Comparison of ENCODE assay signal across 11 mouse cellular contexts in the genomic region with DNA sequence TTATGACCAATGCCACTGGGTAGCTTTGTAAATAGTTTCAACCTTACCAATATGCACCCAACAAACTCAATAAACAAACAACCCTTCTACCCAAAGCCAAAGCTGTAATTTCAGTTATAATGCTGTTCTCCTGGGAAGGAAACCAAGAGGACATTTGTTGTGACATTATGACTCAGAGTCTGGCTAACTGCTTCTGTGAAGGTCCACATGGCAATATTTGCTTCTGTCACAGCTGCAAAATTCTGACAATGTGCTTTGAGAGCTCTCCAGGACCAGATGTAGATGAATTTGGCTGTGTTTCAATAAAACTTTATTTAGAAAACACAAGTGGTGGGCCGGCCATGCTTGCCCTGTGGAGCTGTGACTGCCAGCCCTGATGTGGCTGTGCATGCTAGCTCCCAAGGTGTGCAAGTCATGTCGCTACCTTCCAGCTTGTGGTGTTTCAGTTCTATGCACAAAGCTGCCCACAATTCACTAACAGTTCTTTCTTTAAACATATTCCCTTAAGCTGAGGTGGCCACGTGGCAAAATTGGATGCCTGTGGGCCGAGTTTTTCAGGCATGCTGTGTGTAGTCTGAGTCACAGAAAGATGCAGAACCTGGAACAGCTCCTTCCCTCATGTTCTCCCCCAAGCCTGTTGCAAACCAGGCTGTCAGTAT. TPM values are rescaled to one million over a fixed set of nuclear protein-coding genes. Genes with fewer than 3 reads are reported as not detected.
DNase-seq lines count a peak whose midpoint lies in the region; ATAC-seq and TF ChIP-seq lines count a peak whose summit lies in the region.
"Had no signal": no experiment of that assay in that cellular context is flagged by ENCODE, and none has a peak within 500 bp of the region (broad histone marks: within the 10 kb centered on the region; RNA-seq: fewer than 3 reads in every experiment).

No protein-coding gene starts in this region.

- intact Hi-C loops in left cerebral cortex, adult 2 months (cut with DNase I), result no loop called here

- TF ChIP-seq CTCF in left cerebral cortex, adult 2 months (IDR thresholded peaks at IDR 0.05), result no peak

- no peak overlapping the region for H3K27ac ChIP-seq in left cerebral cortex, adult 2 months
- H3K27ac ChIP-seq: hindbrain, embryonic 15.5 days; limb, embryonic 10.5 days had no signal

- no peak for ATAC-seq in inflammation-experienced regulatory T-cells, adult 6 months

- peak; percentile 49 for DNase-seq in adrenal gland, adult 2 months
- no peak for DNase-seq in adrenal gland, postnatal 25 days
- DNase-seq in 3134 (ENCODE audit: extremely low read depth, insufficient read length, low spot score), result peak; percentile 65
- peak; percentile 53 to 59 for DNase-seq in cerebellum, postnatal 25 days
- peak; percentile 31 to 55 for DNase-seq in left cerebral cortex, adult 2 months (ENCODE audit: extremely low spot score in 1 of 2, low spot score in 2 of 2)
- DNase-seq in kidney, postnatal 36 days, result no peak
- no peak for DNase-seq in spleen, postnatal 14 days (ENCODE audit: low spot score in 2 of 2)
- DNase-seq: B cell, adult 2 months had no signal

- no peak overlapping the region for H3K4me3 ChIP-seq in left cerebral cortex, adult 2 months
- H3K4me3 ChIP-seq: hindbrain, embryonic 15.5 days; limb, embryonic 10.5 days had no signal

RNA-seq across cellular contexts. Expression of a gene that starts 52.4 kb away (rescaled TPM):
- total RNA-seq in adrenal gland, adult 2 months (2021), result 10 to 100 TPM in 1 of 2 experiments, 1 to 10 TPM in 1; 6.3 to 10.9 TPM
- polyA plus RNA-seq in adrenal gland, adult 2 months (2012; rRNA removed), result 7.3 and 7.4 TPM in 2 replicates
- total RNA-seq in adrenal gland, postnatal 25 days (2021), result 5.2 TPM in 2 replicates
- 10 to 100 TPM; 80.9 to 86.3 TPM for total RNA-seq in left cerebral cortex, adult 2 months (2021)
- 1 to 10 TPM; 3.8 to 9.1 (median 5.0) TPM for polyA plus RNA-seq in inflammation-experienced regulatory T-cells, adult 6 months (2017; shearing (Covaris generic))

RNA-seq across cellular contexts. Expression of a gene that starts 52.7 kb away (rescaled TPM):
- total RNA-seq in adrenal gland, adult 2 months (2021), result 10 to 100 TPM; 44.8 to 49.1 TPM
- polyA plus RNA-seq in adrenal gland, adult 2 months (2012; rRNA removed), result 23.7 and 26.2 TPM in 2 replicates
- total RNA-seq in adrenal gland, postnatal 25 days (2021), result 50.1 and 52.9 TPM in 2 replicates
- 10 to 100 TPM; 68.4 to 77.1 TPM for total RNA-seq in left cerebral cortex, adult 2 months (2021)
- 10 to 100 TPM; 10.8 to 11.7 (median 11.1) TPM for polyA plus RNA-seq in inflammation-experienced regulatory T-cells, adult 6 months (2017; shearing (Covaris generic))

Comparison
In these comparisons a context has a peak if more than half of its experiments do, and no peak if none do; other contexts are left out.
1. DNase-seq: peak in adrenal gland, adult 2 months (single experiment), 3134 (single experiment), cerebellum, postnatal 25 days (2 of 2) and left cerebral cortex, adult 2 months (2 of 2); none in adrenal gland, postnatal 25 days (single experiment), kidney, postnatal 36 days (0 of 2) and spleen, postnatal 14 days (0 of 2).
2. RNA of a gene that starts 52.4 kb away (total RNA-seq): 80.9 to 86.3 TPM in left cerebral cortex, adult 2 months; 6.3 to 10.9 TPM in adrenal gland, adult 2 months and 5.2 TPM in adrenal gland, postnatal 25 days; every median in the first group is over 4 times any median in the second.